Mouse (Mus musculus) neural tube, embryonic 12.5 days (tissue): ENCODE results near the gene Gm28870. TPM values are rescaled to one million over a fixed set of nuclear protein-coding genes. Genes with fewer than 3 reads are reported as not detected.
"Not testable (repeated sequence)": the region's sequence is repeated elsewhere in the genome, so short reads cannot be mapped to it uniquely, and the experiment has no call there.

ENCODE experiments used
- ATAC-seq: fragments of 200-750 bp; cut with Nextera tagmentation; 2 replicates; pipeline ENCODE4 v1.8.0; 2017; ENCODE audit warnings: low read depth, mild to moderate bottlenecking, moderate TSS enrichment, moderate library complexity; ENCODE audit not compliant: low FRiP score
- H3K27ac ChIP-seq: fragments of 300-500 bp; sonication (generic); 2 replicates; pipeline ENCODE4 v1.5.1; 2016
- H3K27me3 ChIP-seq: fragments of 300-500 bp; sonication (generic); replicated peaks from 2 replicates; pipeline ENCODE4 v1.6.1; 2016; ENCODE audit warnings: mild to moderate bottlenecking
- H3K36me3 ChIP-seq: fragments of 300-500 bp; sonication (generic); 2 replicates; pipeline ENCODE4 v1.6.1; 2016; ENCODE audit warnings: mild to moderate bottlenecking
- H3K4me1 ChIP-seq: fragments of 300-500 bp; sonication (generic); 2 replicates; pipeline ENCODE4 v1.6.1; 2016
- H3K4me2 ChIP-seq: fragments of 300-500 bp; sonication (generic); replicated peaks from 2 replicates; pipeline ENCODE4 v1.6.1; 2016; ENCODE audit warnings: mild to moderate bottlenecking
- H3K4me3 ChIP-seq: fragments of 300-500 bp; sonication (generic); 2 replicates; pipeline ENCODE4 v1.5.1; 2016
- H3K9ac ChIP-seq: fragments of 300-500 bp; sonication (generic); 2 replicates; pipeline ENCODE4 v1.6.1; 2016; ENCODE audit warnings: mild to moderate bottlenecking
- H3K9me3 ChIP-seq: fragments of 300-500 bp; sonication (generic); 2 replicates; pipeline ENCODE4 v1.6.1; 2016; ENCODE audit warnings: mild to moderate bottlenecking
- WGBS: fragments of 180-500 bp; shearing (Covaris S2); methylation state at CpG from one replicate; pipeline ENCODE4 v1.1.7; 2016; 5-methylcytosine and 5-hydroxymethylcytosine counted together
- polyA plus RNA-seq: library from polyadenylated mRNA; unstranded; fragments of >200 nt; fragmentation: Nextera tagmentation; extraction: Ambion mirVana; gene quantifications from 2 replicates; pipeline ENCODE4 v1.2.1, GENCODE M21; 2016

Gm28870 gene
- polyA plus RNA-seq: not detected in 2 replicates

DNA sequence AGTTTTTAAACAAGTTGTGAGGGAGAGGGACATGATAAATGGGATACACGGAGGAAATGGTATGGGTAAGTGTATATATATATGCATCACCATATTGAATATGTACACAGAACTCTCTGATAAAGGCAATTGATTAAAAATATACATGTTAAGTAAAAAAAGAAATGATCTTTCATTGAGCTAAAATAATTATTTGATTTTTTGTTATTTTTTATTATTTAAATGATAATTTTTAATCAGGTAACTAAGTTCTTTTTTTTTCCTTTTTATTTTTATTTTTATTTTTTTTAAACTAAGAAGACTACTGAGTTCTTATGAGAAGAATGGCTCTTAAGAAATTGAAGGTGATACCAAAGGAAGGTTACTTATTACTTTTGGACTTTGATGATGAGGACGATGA, at the start of gene Gm28870:
Gm28870 (plus strand) TSS at position 301 of the 400 bp plus-strand sequence.
- not testable (repeated sequence) for H3K36me3 ChIP-seq, H3K4me1 ChIP-seq, ATAC-seq, H3K4me3 ChIP-seq, H3K9me3 ChIP-seq, H3K9ac ChIP-seq, H3K27ac ChIP-seq, H3K27me3 ChIP-seq, H3K4me2 ChIP-seq
- WGBS: no CpG with 5 or more reads among the region's 2 CpGs
